Mouse (Mus musculus): ENCODE measurements at regions not wholly inside any gene's neighbourhood (a gene's known extent, or its start where the extent isn't known, plus 50 kb on each side); places are given as distances from the start of the nearest gene placed in this dataset.

DNA sequence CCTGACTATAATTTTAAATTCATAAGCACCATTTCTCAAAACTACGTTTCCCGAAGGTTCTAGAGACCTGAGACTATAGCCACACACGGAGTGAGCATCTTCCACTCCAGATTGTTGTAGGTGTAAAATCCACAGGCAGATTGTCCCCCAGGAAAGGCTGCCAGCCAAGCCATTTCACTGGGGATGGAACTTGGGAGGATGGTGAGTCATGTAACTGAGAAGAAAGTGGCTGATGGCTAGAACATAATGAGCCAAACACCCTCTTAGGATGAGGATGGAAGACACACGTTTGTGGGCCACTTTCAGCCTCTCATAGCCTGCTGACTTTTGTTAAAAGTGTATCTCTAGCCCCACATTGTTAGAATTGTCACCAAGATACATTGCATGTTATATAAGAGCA is 564.1 kb downstream of the Btbd3 start:
- DNase-seq (ENCODE audit: low spot score in 2 of 2) = no peak

DNA sequence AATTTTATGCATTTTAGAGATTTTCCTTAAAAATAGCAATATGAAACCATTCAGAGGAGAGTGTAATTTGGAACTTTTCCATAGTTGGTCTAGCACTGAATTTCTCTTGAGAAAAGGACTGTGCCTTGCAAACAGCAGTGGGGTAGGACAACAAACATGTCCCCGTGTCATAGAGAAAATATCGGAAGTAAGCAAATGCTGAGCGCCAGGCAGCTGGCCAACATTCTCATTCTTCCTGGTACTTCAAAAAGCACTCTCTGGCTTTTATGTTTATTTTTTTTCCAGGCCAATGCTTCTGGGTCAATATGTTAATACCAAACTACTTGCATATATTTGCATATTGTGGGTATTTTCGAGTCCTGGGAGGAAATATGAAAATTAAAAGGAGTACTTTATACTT is 568.5 kb downstream of the Btbd3 start:
- DNase-seq (ENCODE audit: low spot score in 2 of 2) = no peak

DNA sequence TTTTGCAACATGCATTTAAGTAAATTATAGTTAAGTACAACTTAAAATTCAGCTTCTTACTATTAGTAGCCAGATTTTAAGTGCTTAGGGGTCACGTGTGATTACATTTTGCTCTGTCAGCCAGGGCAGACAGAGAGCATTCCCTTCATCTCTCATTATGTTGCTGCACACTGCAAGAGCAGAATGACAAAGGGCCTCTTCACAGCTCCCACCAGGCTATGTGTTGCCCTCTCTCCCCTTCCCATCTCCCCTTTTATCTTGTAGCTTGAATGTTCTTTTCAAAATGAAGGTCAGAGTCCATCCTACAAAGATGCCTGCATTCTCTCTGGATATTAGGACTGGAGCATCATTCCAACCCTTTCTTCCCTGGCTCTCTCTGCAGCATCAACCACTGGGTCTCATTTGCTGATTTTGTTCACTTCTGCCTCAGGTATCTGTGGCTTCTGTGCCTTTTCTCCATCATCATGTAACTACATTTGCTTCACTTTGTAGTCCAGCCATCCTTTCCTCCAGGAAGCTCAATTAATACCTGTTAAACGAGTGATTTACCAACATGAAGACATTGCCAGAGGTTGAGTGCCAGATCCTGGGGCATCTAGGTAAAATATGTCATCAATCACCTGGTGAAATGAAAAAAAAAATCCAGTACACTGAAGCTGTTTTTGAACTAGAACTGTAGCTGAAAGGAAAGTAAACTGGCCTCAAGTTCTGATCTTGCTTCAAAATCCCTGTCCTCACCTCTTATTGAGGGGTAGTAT is 571.6 kb downstream of the Btbd3 start:
- no peak for DNase-seq (ENCODE audit: low spot score in 2 of 2)

DNA sequence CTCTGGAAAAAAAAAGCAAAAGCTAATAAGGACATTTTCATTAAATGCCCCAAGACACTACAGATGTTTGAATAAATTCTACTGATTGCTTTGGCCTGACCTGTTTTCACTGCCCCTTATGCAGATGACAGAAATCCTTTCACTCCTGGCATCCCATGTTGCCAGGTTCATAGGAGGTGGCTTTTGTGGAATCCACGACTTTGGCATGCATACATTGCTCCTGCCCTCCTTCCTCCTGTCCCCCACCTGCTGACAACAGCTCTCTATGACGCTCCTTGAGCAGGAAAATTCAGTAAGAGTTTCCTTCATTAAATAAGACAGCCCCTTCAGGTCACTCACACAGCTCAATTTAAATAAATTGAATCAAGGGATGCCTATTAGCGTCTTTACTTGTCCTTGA is 582.5 kb downstream of the Btbd3 start:
- no peak for DNase-seq (ENCODE audit: low spot score in 2 of 2)

DNA sequence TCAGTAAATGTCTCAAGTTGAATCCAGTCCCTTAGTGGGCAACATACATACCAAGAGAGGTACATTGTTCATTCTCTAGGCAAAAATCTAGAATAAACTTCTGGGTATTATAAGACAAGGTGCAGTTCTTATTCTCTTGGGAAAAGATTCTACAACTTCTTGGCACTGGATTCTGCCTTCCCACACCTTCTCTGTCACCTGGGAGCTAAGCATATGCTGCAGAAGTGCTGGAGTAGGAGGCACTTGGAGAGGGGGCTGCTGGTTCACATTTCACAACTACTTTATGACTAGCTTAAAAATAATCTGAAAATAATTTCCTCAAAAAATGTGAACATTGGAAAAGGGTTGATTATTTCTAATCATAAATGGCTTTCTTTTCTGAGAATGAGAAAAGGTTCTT is 602.8 kb downstream of the Btbd3 start:
- no peak for DNase-seq (ENCODE audit: low spot score in 2 of 2)

DNA sequence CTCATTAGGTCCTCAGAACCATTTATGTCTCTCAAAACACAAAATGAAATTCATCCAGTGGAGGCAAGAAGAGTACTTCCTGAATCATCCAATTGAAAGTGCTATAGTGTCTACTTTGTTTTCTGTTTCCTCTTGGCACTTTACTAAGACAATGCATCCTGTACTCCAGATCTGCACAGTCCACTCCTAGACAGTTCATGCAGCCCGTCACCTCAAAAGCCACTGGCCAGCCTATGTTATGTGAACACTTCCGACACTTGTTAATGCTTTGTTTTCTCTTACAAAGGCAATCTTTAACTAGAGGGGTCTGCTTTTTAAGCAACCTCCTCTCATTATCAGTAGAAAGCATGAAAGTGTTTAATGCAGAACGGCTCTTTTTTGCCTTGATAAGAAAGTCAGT is 597.1 kb upstream of the Sptlc3 start:
- DNase-seq (ENCODE audit: low spot score in 2 of 2) = no peak

DNA sequence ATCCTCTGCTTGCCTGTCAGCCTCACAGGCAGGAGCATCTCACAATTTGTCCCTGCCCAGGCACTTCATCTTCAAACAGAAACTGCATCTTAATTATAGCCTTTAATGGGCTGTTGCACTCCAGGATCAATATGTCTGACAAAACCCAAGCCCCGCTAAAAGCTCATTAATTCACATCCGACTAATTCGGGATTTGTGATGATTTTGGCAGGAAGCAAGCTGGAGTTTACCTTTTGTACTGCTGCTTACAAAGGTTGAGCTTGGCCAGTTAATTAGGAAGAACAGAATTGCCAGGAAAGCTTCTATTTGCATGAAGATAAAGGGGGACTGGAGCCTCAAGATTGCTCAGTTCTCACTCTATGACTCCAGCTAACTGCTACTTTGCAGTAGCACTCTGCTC is 596.6 kb upstream of the Sptlc3 start:
- no peak for DNase-seq (ENCODE audit: low spot score in 2 of 2)

DNA sequence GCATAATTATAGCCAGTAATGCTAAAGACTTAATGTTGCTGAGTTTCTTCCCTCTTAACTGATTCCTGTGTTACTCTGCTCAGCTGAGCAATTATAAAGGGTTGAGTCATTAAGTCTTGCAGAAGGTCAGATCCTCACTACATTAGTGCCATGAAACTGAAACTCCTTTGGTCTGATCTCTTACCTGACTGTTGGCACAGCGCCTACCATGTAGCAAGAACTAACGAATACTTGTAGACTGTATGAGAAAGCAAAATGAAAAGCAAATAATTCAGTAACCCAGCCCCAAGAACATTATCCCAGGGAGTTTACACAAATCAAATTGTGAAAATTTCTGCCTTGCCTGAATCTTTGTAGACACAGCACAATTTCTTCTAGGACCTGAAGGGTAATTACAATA is 556.5 kb upstream of the Sptlc3 start:
- no peak for DNase-seq (ENCODE audit: low spot score in 2 of 2)

DNA sequence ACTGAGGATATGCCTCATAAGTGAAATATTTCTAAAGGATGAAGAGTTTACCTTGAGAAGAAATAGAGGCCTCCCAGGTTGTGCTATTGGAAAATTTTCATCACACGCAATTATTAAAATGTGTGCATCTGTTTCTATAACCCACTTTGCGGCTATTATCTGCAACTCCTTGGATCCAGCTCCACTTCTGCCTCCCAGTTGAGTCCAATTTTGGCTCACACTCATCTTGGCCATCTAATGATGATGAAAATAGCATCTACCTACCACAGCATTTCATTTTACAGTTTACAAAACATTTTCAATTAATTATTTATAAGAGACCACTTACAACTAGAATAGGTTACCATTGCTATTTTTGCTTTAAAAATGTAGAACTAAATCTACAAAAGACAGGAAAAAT is 554.3 kb upstream of the Sptlc3 start:
- no peak for DNase-seq (ENCODE audit: low spot score in 2 of 2)

DNA sequence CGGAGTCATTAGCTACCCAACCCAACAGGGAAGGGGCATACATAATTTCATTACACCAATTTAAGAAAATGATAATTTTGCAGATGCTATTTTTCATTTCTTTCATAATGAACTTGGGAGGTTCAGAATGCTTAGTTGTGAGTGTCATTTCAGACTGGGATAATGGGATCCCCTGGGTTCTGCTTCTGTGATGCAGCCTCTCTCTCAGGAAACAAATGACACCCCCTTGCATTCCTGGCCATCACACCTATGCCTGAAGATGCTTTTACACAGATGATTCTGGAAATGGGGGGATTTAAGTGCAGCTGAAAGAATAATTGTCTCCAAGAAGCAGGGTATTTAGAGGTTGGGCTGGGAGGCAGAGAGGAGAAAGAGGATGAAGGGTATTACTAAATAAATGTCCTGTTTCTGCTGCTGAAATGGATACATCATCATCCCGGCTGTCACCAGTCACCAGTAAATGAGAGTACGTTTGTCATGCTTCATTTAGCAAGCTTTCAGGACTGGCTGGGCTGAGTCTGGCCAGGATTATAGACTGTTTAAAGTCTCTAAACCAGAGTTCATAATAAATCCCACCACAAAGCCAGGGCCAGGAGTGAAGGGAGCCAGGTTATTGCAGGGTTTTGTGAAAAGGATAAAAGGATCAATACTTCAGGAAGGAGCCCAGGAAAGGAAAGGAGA is 527.5 kb upstream of the Sptlc3 start:
- DNase-seq (ENCODE audit: low spot score in 2 of 2) = no peak

DNA sequence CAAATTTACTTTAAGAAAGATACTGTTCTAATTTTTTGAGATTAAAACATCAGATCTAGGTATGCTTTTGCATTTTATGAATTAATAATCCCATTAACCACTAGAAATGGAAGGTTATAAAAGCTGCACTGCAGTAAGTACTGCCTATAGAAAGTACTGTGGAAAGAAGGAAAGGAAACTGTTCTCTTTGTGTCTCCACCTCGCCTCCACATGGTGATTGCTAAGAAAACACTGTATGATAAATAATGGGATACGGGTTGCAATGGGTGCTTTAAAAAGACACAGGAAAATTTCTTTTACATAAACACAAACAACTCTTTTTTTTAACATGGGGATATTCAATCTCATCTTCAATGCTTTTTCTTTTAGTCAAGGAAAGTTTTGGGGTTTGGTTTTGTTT is 519.2 kb upstream of the Sptlc3 start:
- no peak for DNase-seq (ENCODE audit: low spot score in 2 of 2)

DNA sequence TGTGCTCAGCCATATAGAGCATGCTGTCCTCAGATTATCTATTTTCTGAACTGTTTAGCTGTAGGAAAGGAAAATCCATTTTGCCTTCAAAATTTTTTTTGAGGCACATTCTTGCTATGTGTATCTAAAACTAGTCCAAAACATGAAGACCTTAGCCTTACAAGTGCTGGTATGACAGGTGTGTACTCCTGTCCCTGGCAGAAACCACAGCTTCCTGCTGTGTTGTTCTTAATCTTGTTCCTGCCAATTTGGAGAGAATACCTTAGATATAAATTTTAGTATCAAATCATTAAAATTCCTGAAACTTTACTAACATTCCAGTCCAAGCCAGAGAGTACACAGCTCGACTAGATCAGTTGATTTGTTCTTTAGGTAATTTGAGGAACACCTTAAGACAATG is 503.7 kb upstream of the Sptlc3 start:
- no peak for DNase-seq (ENCODE audit: low spot score in 2 of 2)

DNA sequence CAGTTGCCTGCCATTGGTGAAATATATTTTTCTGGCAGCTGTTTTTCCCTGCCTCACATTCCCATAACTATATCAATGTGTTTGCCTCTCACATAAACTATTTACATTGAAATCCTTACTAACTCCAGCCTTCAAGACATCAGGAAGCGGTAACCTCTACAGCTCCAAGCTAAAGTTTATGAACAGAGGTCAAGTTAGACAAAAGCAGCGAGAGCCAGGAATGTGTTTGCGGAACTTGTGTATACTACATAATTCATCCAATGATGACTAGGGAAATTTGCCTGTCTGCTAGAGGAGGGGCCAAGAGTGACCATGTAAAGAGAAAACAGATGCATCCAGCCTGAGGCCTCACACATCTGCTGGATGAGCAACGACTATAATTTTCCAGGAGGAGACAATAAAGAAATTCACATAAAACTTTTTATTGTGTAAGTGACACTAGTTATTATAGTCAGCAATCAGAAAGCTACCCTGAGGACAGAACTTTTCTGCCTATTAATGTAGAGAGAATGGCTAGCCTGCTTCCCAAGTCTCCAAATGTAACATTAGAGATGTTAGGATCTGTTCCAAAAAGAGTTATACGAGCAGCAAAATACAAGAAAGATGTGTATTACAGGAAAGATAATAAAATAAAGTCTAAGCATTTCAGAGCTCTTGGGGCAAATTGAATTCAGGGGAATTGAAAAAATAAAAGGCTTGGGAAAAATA is 461.5 kb upstream of the Sptlc3 start:
- no peak for DNase-seq (ENCODE audit: low spot score in 2 of 2)

DNA sequence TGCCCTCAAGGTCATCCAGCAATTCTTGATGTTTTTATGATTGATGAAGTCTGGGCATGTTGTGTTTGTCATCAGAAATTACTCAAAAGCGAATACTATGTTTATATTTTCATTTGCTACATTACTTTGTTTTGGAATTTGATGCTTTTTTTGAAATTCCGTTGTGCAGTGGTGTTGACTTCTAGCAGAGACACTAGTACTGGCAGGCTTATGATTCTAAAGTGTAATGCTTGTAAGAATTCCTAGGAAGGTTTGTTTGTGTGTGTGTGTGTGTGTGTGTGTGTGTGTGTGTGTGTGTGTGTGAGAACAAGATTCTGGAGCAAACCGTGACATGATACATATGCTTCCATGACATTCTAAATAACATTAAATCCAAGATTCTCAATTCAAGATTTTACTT is 458.9 kb upstream of the Sptlc3 start:
- no peak for DNase-seq (ENCODE audit: low spot score in 2 of 2)

DNA sequence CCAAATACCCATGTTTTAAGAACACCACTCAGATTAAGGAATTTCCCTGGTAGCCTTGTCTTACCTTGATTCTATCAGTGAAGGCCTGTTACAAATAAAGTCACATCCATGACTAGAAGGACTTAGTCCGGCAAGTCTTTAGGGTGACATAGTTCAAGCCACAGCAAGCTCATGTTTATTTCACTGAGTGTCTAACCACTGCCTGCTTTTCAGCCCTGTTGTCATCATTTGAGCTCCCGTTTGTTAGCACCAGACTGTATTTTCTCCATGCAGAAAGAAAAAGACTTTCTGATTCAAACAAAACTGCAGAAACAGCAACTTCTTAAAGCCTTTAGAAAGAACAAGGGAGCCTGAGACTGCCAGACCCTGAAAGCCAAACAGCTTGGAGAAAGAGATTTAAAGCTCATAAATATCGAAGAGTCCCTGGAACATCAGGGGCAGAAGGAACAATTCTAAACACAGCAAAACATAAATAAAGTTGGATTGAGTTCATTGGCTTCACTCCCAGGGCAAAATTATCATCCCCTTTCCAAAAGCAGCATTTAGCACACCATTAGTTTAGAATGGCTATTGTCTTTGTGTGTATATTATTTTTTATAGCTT is 451.9 kb upstream of the Sptlc3 start:
- no peak for DNase-seq (ENCODE audit: low spot score in 2 of 2)

DNA sequence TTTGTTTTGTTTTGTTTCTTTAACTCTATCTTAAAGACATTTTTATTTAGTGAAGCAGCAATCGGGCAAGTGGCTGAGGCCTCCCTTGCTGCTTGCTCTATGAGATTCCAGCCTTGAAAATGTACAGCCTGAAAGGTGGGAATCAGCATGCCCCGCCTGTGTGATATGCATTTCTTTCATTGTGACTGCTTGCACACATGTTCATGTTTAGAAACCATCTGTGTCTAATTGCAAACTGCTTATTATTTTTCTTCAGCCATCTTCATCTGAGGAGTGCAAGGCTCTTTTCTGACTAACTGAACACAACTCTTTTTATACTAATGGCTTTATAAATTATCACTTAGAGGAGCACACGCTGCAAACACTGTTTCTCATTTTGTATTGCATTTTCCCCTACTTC is 449.0 kb upstream of the Sptlc3 start:
- DNase-seq (ENCODE audit: low spot score in 2 of 2) = no peak

DNA sequence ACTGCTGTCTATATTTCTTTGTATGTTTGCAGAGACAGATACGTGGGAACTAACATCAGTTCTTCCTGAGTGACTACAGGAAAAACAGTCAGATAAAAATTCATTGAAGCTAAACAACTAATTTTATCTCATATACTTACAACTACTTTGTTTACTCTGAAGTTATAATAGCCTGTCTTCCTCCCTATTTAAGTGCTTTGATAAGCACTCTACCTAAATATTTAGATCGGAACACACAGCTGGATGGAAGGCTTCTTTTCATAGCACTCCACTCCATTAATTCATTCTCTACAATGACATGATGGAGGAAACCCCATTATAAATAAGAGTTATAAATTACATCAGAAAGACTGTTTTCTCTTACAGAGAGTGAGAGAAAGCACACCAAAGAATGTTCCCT is 438.5 kb upstream of the Sptlc3 start:
- no peak for DNase-seq (ENCODE audit: low spot score in 2 of 2)

DNA sequence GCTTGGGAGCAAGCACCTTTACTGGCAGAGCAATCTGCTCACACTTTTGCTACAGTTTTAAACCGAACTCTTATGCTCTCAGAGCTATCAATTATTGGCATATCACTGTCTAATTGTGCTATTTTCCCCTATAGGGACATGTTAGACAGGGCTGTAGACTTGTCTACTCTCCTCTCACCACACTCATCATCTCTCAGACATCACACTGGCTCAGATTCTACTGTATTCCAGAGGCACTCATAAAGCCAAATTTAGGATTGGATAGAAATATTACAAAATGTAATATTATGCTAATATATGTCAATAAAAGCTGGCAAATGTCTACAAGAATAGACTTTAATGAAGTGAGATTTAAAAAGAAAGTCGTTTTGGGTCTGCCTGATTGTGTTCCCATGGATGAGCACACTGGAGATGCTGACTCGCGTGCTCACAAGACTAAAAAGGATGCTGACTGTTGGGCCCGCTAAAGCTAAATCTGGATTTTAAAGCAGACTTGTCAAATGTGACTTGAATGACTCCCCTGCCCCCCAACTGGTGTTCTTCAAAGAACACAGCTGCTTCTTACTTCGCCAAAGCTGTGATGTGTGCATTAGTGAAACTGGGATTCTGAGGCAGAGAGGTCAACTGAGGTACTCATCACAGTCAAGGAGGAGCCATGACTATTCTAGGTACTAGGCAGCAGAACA is 424.3 kb upstream of the Sptlc3 start:
- no peak for DNase-seq (ENCODE audit: low spot score in 2 of 2)

DNA sequence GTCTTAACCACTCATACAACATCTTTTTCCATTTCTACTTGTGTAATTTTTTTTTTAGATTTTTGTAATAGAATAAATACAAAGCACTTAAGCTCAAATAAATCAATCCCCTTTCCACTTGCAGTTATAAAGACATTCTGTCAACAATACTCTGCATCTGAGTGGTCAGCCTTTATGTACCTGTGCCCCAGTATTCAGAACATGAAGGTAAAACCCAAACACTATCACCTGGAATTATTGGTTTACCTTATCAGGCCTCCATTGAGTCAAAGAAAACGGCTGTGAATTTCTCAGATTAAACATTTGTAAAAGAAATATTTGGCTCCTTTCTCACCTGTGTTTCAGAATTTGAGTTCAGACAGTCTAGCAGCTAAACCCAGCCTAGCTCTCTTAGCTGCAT is 422.0 kb upstream of the Sptlc3 start:
- no peak for DNase-seq (ENCODE audit: low spot score in 2 of 2)

DNA sequence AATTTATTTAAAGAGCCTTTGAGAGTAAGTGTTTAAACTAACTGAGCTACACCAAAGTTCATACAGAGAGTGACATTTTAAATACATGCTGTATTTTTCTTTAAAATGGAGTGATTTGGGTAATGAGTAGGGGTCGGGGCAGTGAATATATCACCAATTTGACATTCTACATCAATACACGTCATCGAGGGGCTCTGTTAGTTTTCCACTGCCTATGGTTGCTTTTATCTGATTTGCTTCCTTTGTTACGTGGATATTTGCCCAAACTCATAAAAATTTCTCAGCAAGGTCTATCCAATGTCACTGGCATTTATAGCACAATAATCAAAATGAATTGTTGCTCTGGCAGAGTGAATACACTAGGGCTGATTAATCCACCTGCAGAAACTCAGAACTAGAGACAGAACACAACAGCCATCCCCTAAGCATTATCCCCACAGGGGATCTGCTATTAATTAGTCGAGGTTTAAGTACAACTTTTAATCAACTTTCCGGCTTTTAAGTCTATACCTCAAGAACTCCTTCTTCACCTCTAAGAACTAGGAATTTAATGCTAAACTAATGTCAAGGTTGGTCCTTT is 400.1 kb upstream of the Sptlc3 start:
- DNase-seq (ENCODE audit: low spot score in 2 of 2) = no peak

DNA sequence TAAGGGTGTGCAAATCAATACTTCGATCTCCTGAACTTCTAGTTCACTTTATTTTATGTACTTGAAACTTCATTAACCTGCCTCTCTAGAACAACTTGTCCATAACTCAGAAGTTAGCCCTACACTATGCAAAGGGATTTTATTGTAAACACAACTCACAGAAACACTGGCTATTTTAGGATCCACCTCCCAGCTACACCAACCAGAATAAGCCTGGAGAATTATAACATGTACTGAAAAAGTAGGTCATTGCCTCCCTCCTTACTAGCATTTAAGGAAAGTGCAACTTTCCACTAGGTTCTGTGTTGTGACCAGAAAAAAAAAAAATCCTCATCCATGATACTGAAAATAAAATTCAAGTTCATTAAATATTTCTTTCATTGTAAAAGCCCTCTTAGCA is 382.0 kb upstream of the Sptlc3 start:
- DNase-seq (ENCODE audit: low spot score in 2 of 2) = no peak

DNA sequence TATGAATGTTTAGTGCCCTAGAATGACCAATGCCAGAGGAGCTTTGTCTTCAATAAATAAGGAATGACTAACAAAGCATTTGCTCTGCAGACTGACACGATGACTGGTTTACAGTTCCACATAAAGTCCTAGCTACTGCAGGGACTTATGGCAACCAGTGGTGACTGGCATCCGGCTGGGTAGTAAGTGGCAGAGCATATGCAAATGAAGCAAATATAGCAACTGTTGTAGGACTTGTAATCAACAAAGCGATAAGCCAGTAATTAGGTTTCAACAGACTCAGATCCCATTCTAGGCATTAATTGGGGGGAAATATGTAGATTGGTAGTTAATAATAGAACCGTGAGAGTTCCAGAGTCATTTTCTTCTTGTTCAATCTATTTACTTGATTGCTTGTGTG is 379.2 kb upstream of the Sptlc3 start:
- no peak for DNase-seq (ENCODE audit: low spot score in 2 of 2)
